Mouse (Mus musculus): ENCODE data around the gene Rgcc. TPM values are rescaled to one million over a fixed set of nuclear protein-coding genes. Genes with fewer than 3 reads are reported as not detected.

The Rgcc gene
- polyA plus RNA-seq, 1 experiment from 2014 or later = 52.8 TPM

DNA sequence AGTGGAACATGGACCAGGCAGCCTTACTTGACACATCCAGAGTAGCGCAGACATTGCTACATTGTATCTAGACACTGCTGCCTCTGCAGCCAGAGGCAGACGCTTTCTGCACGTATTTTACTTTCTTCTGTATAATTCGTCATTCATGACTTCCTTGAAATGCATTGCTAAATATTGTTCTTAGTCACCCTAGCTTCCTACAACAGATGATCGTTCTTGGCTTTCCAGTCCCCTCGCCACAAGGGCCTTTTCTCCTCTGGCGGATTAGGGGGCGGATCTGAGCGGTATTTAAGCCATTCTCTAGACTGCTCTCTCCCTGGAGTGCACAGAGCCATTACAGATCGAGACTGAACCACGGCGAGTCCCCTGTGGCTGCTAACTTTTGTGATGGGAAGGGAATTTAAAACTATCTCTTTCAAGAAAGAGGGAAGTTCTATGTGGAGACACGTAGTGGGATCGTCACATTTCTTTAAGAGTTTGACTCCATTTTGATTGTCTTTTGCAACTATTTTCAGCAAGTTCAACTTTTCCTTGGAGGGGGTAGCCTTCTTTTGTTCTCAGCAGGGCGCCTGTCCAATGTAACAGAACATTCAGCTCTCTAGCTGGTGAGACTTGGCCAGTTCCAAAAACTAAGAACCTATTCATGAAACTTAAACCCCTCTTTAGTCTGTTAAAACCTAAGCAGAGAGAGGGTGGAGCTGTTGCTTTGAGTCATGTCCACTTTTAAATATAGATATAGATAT, 10.6 kb downstream of the Rgcc start:
- Histone ChIP-seq H3K4me3 (ENCODE audit: low read depth, low read length) (no peak overlapping the region), H3K27me3 (ENCODE audit: control insufficient read depth, insufficient read depth, low read length) (no peaks in the 10 kb centered on the region), H3K9me3 (replicated peaks; ENCODE audit: control insufficient read depth, low read length) (no peaks in the 10 kb centered on the region), H3K4me1 (ENCODE audit: control insufficient read depth, insufficient read depth, low read length) (peaks cover 11% of the 10 kb centered on the region), H3K9ac (replicated peaks; ENCODE audit: low read length) (no peak overlapping the region), H3K27ac (replicated peaks; ENCODE audit: low read depth, low read length) (no peak overlapping the region), H3K36me3 (replicated peaks; ENCODE audit: control insufficient read depth, insufficient read depth, low read depth, low read length) (no peaks in the 10 kb centered on the region), H3K4me2 (ENCODE audit: low read depth, low read length) (no peak overlapping the region)
- ATAC-seq (replicated peaks; ENCODE audit: insufficient number of reproducible peaks, low FRiP score, low TSS enrichment, low read depth) = no peak
- DNase-seq (ENCODE audit: low spot score) = no peak
- 28% methylated on average over 15 of the region's 15 CpGs for WGBS

DNA sequence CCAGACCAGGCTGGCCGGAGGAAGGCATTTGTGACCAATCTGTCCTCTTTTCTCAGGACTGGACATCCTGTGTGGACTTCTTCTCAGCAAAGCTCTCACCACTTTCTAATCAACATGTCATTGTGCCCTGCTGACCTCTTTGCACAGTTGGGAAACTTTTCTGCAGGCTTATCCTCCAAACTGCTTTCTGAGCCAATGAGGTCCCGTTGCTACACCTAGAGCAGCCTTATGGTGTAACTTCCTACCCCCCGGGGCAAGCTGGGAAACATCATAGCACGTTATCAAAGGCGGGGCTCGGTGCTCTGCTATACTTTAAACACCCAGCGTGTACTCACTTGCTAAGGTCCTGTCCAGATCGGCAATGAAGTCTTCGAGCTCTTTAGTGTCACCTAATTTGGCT, 11.5 kb downstream of the Rgcc start:
- H3K4me1 ChIP-seq (ENCODE audit: control insufficient read depth, insufficient read depth, low read length) = peaks cover 11% of the 10 kb centered on the region
- no peaks in the 10 kb centered on the region for H3K9me3 ChIP-seq (replicated peaks; ENCODE audit: control insufficient read depth, low read length)
- H3K9ac ChIP-seq (replicated peaks; ENCODE audit: low read length) = no peak overlapping the region
- no peak overlapping the region for H3K4me3 ChIP-seq (ENCODE audit: low read depth, low read length)
- ATAC-seq (replicated peaks; ENCODE audit: insufficient number of reproducible peaks, low FRiP score, low TSS enrichment, low read depth) (no peak), DNase-seq (ENCODE audit: low spot score) (no peak)
- no peaks in the 10 kb centered on the region for H3K36me3 ChIP-seq (replicated peaks; ENCODE audit: control insufficient read depth, insufficient read depth, low read depth, low read length)
- 29% methylated on average over 9 of the region's 9 CpGs for WGBS
- no peak overlapping the region for H3K27ac ChIP-seq (replicated peaks; ENCODE audit: low read depth, low read length)
- no peak overlapping the region for H3K4me2 ChIP-seq (ENCODE audit: low read depth, low read length)
- no peaks in the 10 kb centered on the region for H3K27me3 ChIP-seq (ENCODE audit: control insufficient read depth, insufficient read depth, low read length)

GRCm38 (mm10) chr14:79288280-79288679, 13.2 kb downstream of the Rgcc start:
- WGBS = 59% methylated on average over 3 of the region's 3 CpGs

DNA sequence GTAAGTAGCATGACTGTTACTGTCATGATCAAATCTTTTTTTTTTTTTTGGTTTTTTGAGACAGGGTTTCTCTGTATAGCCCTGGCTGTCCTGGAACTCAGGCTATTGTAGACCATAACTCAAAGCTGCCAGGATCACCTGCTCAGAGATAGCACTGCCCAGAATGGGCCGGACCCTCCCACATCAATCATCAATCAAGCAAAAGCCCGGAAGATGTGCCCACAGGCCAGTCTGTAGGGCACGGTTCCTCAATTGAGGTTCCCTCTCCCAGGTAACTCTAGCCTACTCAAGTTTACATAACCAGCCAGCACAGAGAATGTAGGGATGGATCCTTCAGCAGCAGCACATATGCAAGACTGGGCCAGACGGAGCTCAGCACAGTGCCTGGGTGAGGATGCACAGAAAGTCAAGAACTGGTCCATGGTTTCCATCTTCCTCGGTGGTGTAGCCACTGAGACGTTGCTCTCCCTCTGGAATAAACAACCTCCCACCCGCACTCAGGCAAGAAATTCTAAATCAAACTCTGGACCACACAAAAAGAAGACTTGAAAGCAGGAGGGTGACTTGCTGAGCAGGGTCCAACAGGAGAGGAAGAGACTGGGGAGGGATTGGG, 14.1 kb downstream of the Rgcc start:
- Histone ChIP-seq H3K36me3 (replicated peaks; ENCODE audit: control insufficient read depth, insufficient read depth, low read depth, low read length) (no peaks in the 10 kb centered on the region), H3K9me3 (replicated peaks; ENCODE audit: control insufficient read depth, low read length) (no peaks in the 10 kb centered on the region), H3K9ac (replicated peaks; ENCODE audit: low read length) (no peak overlapping the region), H3K27ac (replicated peaks; ENCODE audit: low read depth, low read length) (no peak overlapping the region), H3K27me3 (ENCODE audit: control insufficient read depth, insufficient read depth, low read length) (no peaks in the 10 kb centered on the region), H3K4me2 (ENCODE audit: low read depth, low read length) (no peak overlapping the region), H3K4me1 (ENCODE audit: control insufficient read depth, insufficient read depth, low read length) (peaks cover 6% of the 10 kb centered on the region), H3K4me3 (ENCODE audit: low read depth, low read length) (no peak overlapping the region)
- WGBS = 88% methylated on average over 7 of the region's 7 CpGs
- DNase-seq (ENCODE audit: low spot score) = no peak
- no peak for ATAC-seq (replicated peaks; ENCODE audit: insufficient number of reproducible peaks, low FRiP score, low TSS enrichment, low read depth)

More at GRCm38 (mm10) chr14:79288280-79288679, 13.2 kb downstream of the Rgcc start:
- Histone ChIP-seq H3K4me3 (ENCODE audit: low read depth, low read length) (no peak overlapping the region), H3K4me1 (ENCODE audit: control insufficient read depth, insufficient read depth, low read length) (peaks cover 8% of the 10 kb centered on the region), H3K9ac (replicated peaks; ENCODE audit: low read length) (no peak overlapping the region), H3K36me3 (replicated peaks; ENCODE audit: control insufficient read depth, insufficient read depth, low read depth, low read length) (no peaks in the 10 kb centered on the region), H3K4me2 (ENCODE audit: low read depth, low read length) (no peak overlapping the region), H3K27ac (replicated peaks; ENCODE audit: low read depth, low read length) (no peak overlapping the region), H3K27me3 (ENCODE audit: control insufficient read depth, insufficient read depth, low read length) (no peaks in the 10 kb centered on the region), H3K9me3 (replicated peaks; ENCODE audit: control insufficient read depth, low read length) (no peaks in the 10 kb centered on the region)
- no peak for ATAC-seq (replicated peaks; ENCODE audit: insufficient number of reproducible peaks, low FRiP score, low TSS enrichment, low read depth)
- no peak for DNase-seq (ENCODE audit: low spot score)

- Histone ChIP-seq H3K9ac (replicated peaks; ENCODE audit: low read length) (no peak overlapping the region), H3K4me1 (ENCODE audit: control insufficient read depth, insufficient read depth, low read length) (peaks cover 6% of the 10 kb centered on the region), H3K36me3 (replicated peaks; ENCODE audit: control insufficient read depth, insufficient read depth, low read depth, low read length) (no peaks in the 10 kb centered on the region), H3K9me3 (replicated peaks; ENCODE audit: control insufficient read depth, low read length) (no peaks in the 10 kb centered on the region), H3K4me3 (ENCODE audit: low read depth, low read length) (no peak overlapping the region), H3K4me2 (ENCODE audit: low read depth, low read length) (no peak overlapping the region), H3K27ac (replicated peaks; ENCODE audit: low read depth, low read length) (no peak overlapping the region), H3K27me3 (ENCODE audit: control insufficient read depth, insufficient read depth, low read length) (no peaks in the 10 kb centered on the region)
- WGBS = 92% methylated on average over 5 of the region's 5 CpGs
- ATAC-seq (replicated peaks; ENCODE audit: insufficient number of reproducible peaks, low FRiP score, low TSS enrichment, low read depth) (no peak), DNase-seq (ENCODE audit: low spot score) (no peak)
These were observed 15.9 kb downstream of the Rgcc start for GRCm38 (mm10) chr14:79285549-79285948.

DNA sequence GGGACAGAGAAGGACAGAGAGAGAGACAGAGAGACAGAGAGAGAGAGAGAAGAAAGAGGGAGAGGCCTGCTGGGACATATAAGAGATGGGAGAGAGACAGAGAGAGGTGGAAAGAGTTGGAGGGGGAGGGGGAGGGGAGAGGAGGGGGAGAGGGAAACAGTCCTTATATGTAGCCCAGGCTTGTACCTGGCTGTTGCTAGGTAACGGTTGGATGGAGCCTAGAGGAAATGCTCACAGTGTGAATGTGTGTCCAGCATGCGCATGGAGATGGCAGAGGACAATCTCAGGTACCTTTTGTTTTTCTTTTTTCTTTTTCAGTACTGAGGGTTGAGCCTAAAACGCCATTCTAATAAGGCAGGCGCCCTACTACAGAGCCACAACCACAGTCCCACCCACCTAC, 16.8 kb downstream of the Rgcc start:
- 85% methylated on average over 4 of the region's 4 CpGs for WGBS
- ATAC-seq (replicated peaks; ENCODE audit: insufficient number of reproducible peaks, low FRiP score, low TSS enrichment, low read depth) = no peak

DNA sequence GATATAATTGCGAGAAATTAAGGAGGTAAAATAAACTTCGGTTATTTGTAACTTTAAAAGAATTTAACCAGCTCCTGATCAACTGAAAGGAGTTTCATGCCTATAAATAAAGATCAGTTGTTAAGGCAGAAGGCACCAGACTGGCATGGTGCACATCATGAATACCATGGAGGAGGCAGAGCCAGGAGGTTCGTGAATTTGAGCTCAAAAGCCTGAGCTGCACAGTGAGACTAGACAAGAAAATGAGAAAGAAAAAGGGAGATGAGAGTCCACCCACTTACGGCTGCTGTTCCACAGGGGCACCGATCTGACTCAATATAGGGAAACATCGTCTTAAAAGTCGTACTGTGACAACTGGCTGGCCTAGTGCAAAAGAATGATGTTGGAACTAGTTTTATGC, 17.5 kb downstream of the Rgcc start:
- Histone ChIP-seq H3K27ac (replicated peaks; ENCODE audit: low read depth, low read length) (no peak overlapping the region), H3K4me3 (ENCODE audit: low read depth, low read length) (no peak overlapping the region), H3K27me3 (ENCODE audit: control insufficient read depth, insufficient read depth, low read length) (no peaks in the 10 kb centered on the region), H3K4me1 (ENCODE audit: control insufficient read depth, insufficient read depth, low read length) (no peaks in the 10 kb centered on the region), H3K36me3 (replicated peaks; ENCODE audit: control insufficient read depth, insufficient read depth, low read depth, low read length) (no peaks in the 10 kb centered on the region), H3K4me2 (ENCODE audit: low read depth, low read length) (no peak overlapping the region), H3K9ac (replicated peaks; ENCODE audit: low read length) (no peak overlapping the region), H3K9me3 (replicated peaks; ENCODE audit: control insufficient read depth, low read length) (no peaks in the 10 kb centered on the region)
- WGBS = 94% methylated on average over 7 of the region's 7 CpGs
- no peak for DNase-seq (ENCODE audit: low spot score)
- no peak for ATAC-seq (replicated peaks; ENCODE audit: insufficient number of reproducible peaks, low FRiP score, low TSS enrichment, low read depth)

More for the DNA sequence above, 16.8 kb downstream of the Rgcc start:
- Histone ChIP-seq H3K27me3 (ENCODE audit: control insufficient read depth, insufficient read depth, low read length) (no peaks in the 10 kb centered on the region), H3K27ac (replicated peaks; ENCODE audit: low read depth, low read length) (no peak overlapping the region), H3K4me3 (ENCODE audit: low read depth, low read length) (no peak overlapping the region), H3K36me3 (replicated peaks; ENCODE audit: control insufficient read depth, insufficient read depth, low read depth, low read length) (no peaks in the 10 kb centered on the region), H3K4me1 (ENCODE audit: control insufficient read depth, insufficient read depth, low read length) (no peaks in the 10 kb centered on the region), H3K9me3 (replicated peaks; ENCODE audit: control insufficient read depth, low read length) (no peaks in the 10 kb centered on the region), H3K4me2 (ENCODE audit: low read depth, low read length) (no peak overlapping the region), H3K9ac (replicated peaks; ENCODE audit: low read length) (no peak overlapping the region)
- no peak for DNase-seq (ENCODE audit: low spot score)

DNA sequence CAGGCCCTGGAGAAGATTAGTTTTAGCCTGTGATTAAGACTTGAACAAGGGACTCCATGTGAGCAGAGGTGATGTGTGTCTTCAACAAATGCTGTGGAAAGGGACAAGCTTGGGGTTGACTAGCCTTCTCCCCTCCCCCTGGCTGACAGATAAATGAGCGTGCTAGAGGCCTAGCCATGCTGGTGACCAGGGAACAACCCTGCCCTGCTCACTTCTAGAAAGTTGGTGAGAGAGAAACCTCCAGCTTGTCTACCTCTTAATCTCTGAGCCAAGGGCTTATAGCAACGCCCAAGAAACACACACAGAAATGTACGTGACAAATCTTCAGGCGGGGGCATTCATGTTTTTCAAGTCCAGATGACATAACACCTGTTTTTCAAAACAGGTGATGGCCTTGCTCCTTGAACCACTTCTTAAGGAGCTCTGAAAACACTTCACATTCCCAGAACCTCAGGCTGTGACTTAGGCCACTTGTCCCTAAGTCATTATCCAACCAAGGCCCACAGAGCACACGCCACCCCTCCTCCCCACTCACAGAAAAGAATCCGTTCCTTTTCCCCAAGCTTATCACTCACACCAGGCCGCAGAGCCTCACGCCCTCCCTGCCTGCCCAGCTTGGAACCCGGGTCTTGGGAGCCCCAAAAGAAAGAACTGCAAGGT, 19.4 kb downstream of the Rgcc start:
- WGBS = 83% methylated on average over 9 of the region's 9 CpGs

More for the DNA sequence above, 19.4 kb downstream of the Rgcc start:
- H3K4me3 ChIP-seq (ENCODE audit: low read depth, low read length) = no peak overlapping the region
- H3K9ac ChIP-seq (replicated peaks; ENCODE audit: low read length) = no peak overlapping the region
- no peak for DNase-seq (ENCODE audit: low spot score)
- ATAC-seq (replicated peaks; ENCODE audit: insufficient number of reproducible peaks, low FRiP score, low TSS enrichment, low read depth) = no peak
- H3K4me1 ChIP-seq (ENCODE audit: control insufficient read depth, insufficient read depth, low read length) = no peaks in the 10 kb centered on the region
- H3K27ac ChIP-seq (replicated peaks; ENCODE audit: low read depth, low read length) = no peak overlapping the region
- no peak overlapping the region for H3K4me2 ChIP-seq (ENCODE audit: low read depth, low read length)
- no peaks in the 10 kb centered on the region for H3K36me3 ChIP-seq (replicated peaks; ENCODE audit: control insufficient read depth, insufficient read depth, low read depth, low read length)
- no peaks in the 10 kb centered on the region for H3K9me3 ChIP-seq (replicated peaks; ENCODE audit: control insufficient read depth, low read length)
- H3K27me3 ChIP-seq (ENCODE audit: control insufficient read depth, insufficient read depth, low read length) = no peaks in the 10 kb centered on the region

Data from embryonic facial prominence, embryonic 11.5 days (tissue).